Mouse (Mus musculus): ENCODE data around the gene Tbc1d10c.
A peak's percentile ranks its signal among the peaks of the same experiment; 100 is the strongest.

Gene Tbc1d10c

GRCm38 (mm10) chr19:4214771-4215450, 23.8 kb upstream of the Tbc1d10c start:
- DNase-seq: peak; percentile 61

- peak; percentile 55 for DNase-seq
Measured at GRCm38 (mm10) chr19:4214071-4214770, 23.1 kb upstream of the Tbc1d10c start, which contains the start of the genes Clcf1 and AC109138.7. Gene Clcf1 (plus strand): TSS chr19:4214238. Gene AC109138.7 (plus strand): TSS chr19:4214357.

DNA sequence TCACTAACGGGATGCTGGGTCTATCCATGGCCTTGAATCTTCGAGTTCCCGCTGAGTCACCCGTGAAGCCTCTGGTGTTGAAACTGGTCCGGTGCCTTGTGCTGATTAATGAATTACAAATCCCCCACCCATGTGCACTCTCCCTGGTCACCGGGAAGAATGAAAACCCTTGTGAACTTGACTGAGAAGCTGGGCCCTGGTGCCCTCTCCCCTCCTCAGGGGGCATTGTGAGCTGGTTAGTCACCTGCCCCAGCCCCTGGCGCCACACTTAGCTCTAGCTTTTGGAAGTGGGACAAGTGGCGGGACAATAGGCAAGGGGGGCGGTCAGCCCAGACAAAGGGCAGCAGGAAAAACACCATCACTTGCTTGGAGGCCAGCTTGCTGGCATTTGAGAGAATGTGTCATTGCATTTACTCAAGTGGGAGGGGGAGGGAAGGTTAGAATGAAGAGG, 22.5 kb upstream of the Tbc1d10c start:
- peak; percentile 54 for DNase-seq

- DNase-seq: no peak
Measured at GRCm38 (mm10) chr19:4211891-4212588, 21.0 kb upstream of the Tbc1d10c start.

GRCm38 (mm10) chr19:4208563-4208962, 17.5 kb upstream of the Tbc1d10c start:
- DNase-seq: no peak

- DNase-seq: peak; percentile 83
Measured at GRCm38 (mm10) chr19:4206971-4207370, 15.9 kb upstream of the Tbc1d10c start.

- DNase-seq: no peak
Measured at GRCm38 (mm10) chr19:4204889-4205288, 13.8 kb upstream of the Tbc1d10c start.

- DNase-seq: no peak
Measured at GRCm38 (mm10) chr19:4203604-4204326, 12.7 kb upstream of the Tbc1d10c start.

DNA sequence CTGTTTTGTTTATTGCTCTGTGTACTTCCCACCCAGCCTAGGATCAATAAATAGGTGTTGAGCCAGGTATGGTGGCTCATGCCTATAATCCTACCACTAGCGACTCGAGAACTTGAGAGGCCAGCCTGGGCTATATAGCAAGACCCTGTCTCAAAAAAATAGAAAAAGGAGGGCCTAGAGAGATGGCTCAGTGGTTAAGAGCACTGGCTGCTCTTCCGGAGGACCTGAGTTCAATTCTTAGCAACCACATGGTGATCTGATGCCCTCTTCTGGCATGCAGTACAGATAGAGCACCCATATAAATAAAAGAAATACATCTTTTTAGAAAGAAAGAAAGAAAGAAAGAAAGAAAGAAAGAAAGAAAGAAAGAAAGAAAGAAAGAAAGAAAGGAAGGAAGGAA, 12.1 kb upstream of the Tbc1d10c start:
- no peak for DNase-seq

- DNase-seq: no peak
Measured at GRCm38 (mm10) chr19:4202149-4202548, 11.1 kb upstream of the Tbc1d10c start.

GRCm38 (mm10) chr19:4201291-4201909, 10.3 kb upstream of the Tbc1d10c start, which contains the start of gene Rad9a:
Gene Rad9a (minus strand): TSS chr19:4201662.
- DNase-seq: peak; percentile 98

DNA sequence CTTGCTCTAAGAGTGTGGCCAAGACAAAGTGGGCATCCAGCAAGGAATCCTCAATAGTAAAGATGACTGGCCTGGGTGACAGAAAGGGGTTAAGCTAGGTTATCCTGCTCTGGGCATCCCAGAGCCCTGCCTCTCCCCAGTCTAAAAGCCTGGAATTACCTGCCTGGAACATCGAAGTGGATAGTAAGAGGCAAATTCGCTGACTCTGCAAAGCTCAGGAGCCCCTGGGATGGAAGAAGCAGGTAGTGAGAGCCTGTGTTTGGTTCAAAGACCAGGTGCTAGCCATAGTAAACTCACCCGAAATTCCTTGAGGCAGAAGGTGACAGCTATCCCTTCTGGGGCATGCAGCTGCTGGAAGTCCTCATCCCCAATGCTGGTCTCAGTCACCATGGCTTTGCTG, 6.1 kb upstream of the Tbc1d10c start:
- no peak for DNase-seq

- DNase-seq: no peak
Measured at GRCm38 (mm10) chr19:4196548-4196947, 5.5 kb upstream of the Tbc1d10c start.

- no peak for DNase-seq
Measured at GRCm38 (mm10) chr19:4196048-4196447, 5.0 kb upstream of the Tbc1d10c start.

DNA sequence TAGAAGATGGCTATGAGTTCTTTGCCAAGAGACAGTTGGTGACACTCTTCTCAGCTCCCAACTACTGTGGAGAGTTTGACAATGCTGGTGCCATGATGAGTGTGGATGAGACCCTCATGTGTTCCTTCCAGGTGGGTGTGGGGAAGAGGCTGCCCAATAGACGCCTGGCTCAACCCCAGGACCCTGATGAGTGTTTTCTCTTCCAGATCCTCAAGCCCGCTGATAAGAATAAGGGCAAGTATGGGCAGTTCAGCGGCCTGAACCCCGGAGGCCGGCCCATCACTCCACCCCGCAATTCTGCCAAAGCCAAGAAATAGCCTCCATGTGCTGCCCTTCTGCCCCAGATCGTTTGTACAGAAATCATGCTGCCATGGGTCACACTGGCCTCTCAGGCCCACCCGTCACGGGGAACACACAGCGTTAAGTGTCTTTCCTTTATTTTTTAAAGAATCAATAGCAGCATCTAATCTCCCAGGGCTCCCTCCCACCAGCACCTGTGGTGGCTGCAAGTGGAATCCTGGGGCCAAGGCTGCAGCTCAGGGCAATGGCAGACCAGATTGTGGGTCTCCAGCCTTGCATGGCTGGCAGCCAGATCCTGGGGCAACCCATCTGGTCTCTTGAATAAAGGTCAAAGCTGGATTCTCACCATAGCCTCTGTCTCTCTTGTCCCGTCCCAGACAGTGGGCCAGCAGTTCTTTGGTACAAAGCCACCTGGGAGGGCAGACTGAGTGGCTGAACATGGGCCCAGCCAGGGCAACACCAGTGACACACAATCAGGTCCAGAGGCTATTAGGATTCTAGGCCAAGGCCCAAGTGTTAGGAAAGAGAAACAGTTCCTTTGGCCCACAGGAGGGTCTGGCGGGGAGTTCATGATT, 3.9 kb upstream of the Tbc1d10c start:
- peak; percentile 20 for DNase-seq

- no peak for DNase-seq
Measured at GRCm38 (mm10) chr19:4194021-4194724, 3.1 kb upstream of the Tbc1d10c start.

DNA sequence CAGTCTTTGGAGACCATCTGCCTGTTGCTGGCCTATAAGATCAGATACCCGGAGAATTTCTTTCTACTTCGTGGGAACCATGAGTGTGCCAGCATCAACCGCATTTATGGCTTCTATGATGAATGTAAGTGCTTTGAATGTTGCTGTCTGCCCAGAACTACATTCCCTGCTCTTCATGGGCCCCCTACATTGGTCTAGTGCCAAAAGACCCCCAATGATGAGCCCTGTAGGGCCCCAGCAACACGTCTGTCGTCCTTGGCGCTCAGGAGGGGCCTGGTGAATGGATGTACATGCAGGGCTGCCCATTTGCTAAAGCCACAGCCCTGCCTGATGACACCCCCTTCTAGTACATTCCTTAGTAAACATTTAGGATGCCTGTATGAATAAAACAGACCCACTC, 2.0 kb upstream of the Tbc1d10c start:
- DNase-seq: no peak

DNA sequence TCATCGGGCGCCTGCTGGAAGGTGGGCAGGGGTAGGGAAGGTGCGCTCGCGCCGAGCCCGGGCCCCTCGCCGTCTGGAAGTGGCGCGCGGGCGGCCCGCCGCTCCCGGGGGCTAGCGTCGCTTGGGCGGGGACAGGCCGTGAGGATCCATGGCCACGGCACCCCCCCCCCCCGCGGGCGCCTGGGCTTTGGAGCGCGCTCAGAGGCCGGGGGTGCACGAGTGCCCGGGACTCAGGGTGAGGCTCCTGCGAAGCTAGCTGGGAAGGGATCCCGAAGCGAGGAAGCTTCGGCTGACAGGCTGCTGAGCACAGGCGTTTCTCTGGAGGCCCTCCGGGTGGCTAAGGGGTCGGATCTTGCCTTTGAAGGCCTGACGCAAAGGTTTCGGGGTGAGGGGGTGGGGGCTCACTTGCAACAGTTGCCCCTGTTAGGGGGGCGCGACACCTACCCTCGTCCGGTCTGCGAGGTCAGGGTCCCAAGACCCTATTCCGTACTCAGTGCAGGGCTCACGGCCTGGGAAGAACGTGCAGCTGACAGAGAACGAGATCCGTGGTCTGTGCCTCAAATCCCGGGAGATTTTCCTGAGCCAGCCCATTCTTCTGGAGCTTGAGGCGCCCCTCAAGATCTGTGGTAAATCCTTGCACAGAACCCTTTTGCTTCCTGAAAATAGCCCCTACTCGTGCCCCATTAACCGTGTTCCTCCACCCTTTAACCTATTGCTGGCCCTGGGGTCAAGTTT, 1.3 kb upstream of the Tbc1d10c start:
- DNase-seq: no peak

DNA sequence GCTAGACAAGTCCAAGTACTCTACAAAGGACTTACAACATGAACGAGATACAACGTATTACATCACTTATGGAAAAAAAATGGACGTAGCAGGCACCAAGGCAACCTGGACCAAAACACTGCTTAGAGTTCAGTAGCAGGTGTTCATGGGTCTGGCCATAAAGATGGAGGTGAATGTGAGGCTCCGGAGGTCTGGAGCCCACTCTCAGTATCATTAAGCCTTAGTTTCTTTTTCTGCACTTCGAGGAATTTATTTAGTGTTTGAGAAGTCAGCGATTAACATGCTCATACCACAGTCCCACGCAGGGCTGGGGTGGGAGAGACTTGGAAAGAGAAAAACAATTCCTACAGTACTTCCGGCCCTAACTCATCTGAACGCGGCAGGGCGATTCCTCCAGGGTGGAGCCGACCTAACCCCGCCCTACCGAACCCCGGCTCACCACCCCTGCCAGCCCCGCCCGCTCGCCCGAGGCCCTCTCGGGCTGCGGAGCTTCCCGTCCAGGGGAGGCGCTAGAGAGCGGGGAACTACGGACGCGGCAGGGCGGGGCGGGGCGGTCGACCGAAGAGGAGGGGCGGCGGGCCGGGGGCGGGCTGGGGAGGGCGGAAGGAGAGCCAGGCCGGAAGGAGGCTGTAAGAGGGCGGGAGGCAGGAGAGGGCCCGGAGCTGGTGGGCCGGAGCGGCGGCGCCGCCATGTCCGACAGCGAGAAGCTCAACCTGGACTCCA, 605 bp upstream of the Tbc1d10c start, which contains the start of gene Ppp1ca:
Ppp1ca (plus strand) TSS at position 538 of the 723 bp plus-strand sequence.
- peak; percentile 97 for DNase-seq
